Mouse (Mus musculus): ENCODE measurements at regions not wholly inside any gene's neighbourhood (a gene's known extent, or its start where the extent isn't known, plus 50 kb on each side); places are given as distances from the start of the nearest gene placed in this dataset.

DNA sequence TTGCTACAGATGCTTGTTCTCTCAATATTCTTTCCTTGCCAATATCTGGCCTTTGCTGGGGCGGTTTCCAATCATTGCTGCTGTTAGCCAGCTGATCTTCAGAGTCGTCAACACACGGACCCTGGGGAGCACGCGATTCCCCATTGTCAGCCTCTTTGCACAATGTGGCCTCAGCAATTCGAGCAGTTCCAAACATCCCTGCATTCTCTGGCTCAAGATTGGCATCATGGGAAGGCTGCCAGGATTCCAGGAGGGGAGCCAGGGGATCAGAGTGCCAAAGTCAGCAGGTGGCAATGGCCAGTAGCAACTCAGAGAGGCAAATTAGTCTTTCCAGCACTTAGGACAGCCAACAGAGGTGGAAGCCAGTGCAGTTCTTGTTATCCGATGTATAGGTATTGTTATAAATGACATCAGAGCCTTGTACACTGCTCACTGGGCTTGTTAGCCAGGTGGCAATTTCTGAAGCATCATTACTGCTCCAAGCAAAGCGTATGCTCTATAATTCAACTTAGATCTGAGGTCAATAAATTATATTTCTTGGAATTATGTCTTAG is 240.8 kb upstream of the Gk2 start:
- no peaks in the 10 kb centered on the region for H3K36me3 ChIP-seq (ENCODE audit: insufficient read depth, low read length)
- H3K4me1 ChIP-seq (replicated peaks; ENCODE audit: low read depth, low read length) = no peaks in the 10 kb centered on the region
- no peaks in the 10 kb centered on the region for H3K9me3 ChIP-seq (ENCODE audit: low read length)
- H3K4me3 ChIP-seq (replicated peaks; ENCODE audit: low read length) = no peak overlapping the region
- no peaks in the 10 kb centered on the region for H3K27me3 ChIP-seq (ENCODE audit: insufficient read depth, low read length)
- TF ChIP-seq CTCF (conservative IDR thresholded peaks at IDR 0.05; ENCODE audit: low read length) = no peak
- TF ChIP-seq NANOG (IDR thresholded peaks at IDR 0.05; ENCODE audit: borderline replicate concordance, low read length) = no peak
- no peak for TF ChIP-seq POU5F1 (IDR thresholded peaks at IDR 0.05; ENCODE audit: borderline replicate concordance, low read length)

DNA sequence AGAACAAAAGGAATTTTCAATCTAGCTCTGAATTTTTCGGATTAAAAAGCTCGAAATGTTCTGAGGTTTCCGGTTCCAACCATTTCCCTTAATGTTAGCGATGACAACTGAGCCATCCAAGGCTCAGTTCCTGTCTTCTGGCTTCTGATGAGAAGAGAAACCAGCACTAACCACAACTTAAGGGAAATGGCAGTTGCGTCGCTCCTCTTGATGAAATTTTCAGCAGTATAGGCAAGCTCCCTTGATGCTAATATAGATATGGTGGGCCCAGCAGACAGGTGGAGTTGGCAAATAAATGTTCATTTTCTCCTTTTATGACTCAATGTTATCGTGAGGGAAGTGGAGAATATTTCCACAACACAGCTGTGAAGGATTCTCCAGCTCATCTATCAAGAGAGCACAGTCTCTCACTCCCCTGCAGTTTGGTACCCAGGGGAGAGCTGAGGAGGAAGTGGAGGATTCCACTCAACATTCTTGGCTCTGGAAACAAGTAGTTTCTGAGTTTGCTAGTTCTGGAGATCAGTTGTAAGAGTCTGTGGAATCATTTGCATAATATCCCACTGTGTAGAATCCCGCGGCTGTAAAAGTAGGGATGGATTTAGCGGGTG is 236.6 kb upstream of the Gk2 start:
- Histone ChIP-seq H3K27me3 (ENCODE audit: insufficient read depth, low read length) (no peaks in the 10 kb centered on the region), H3K9me3 (ENCODE audit: low read length) (no peaks in the 10 kb centered on the region), H3K36me3 (ENCODE audit: insufficient read depth, low read length) (no peaks in the 10 kb centered on the region), H3K4me3 (replicated peaks; ENCODE audit: low read length) (no peak overlapping the region), H3K4me1 (replicated peaks; ENCODE audit: low read depth, low read length) (no peaks in the 10 kb centered on the region)
- TF ChIP-seq NANOG (IDR thresholded peaks at IDR 0.05; ENCODE audit: borderline replicate concordance, low read length) = no peak
- TF ChIP-seq CTCF (conservative IDR thresholded peaks at IDR 0.05; ENCODE audit: low read length) = no peak
- TF ChIP-seq POU5F1 (IDR thresholded peaks at IDR 0.05; ENCODE audit: borderline replicate concordance, low read length) = no peak

DNA sequence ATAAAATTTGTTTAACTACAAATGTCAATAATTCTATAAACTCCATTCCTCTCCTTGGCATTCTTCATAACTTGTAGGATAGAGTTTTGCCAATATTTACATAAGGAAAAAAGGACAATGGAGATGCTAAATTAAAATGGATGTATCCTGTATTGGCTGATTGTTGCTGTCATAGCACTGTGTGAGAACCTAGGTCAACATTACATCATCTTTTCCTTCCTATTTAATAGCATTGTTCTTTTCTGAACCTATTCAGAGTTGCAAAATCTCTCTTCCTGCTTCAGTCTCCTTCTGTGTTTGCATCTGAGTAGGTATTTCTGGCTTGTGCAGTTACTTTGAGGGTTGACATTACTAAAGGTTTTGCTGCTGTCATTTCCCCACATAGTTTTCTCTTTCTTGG is 228.6 kb upstream of the Gk2 start:
- H3K4me1 ChIP-seq (replicated peaks; ENCODE audit: low read depth, low read length) = no peaks in the 10 kb centered on the region
- H3K36me3 ChIP-seq (ENCODE audit: insufficient read depth, low read length) = no peaks in the 10 kb centered on the region
- no peak overlapping the region for H3K4me3 ChIP-seq (replicated peaks; ENCODE audit: low read length)
- TF ChIP-seq POU5F1 (IDR thresholded peaks at IDR 0.05; ENCODE audit: borderline replicate concordance, low read length) = no peak
- no peak for TF ChIP-seq NANOG (IDR thresholded peaks at IDR 0.05; ENCODE audit: borderline replicate concordance, low read length)
- H3K27me3 ChIP-seq (ENCODE audit: insufficient read depth, low read length) = no peaks in the 10 kb centered on the region
- no peaks in the 10 kb centered on the region for H3K9me3 ChIP-seq (ENCODE audit: low read length)

DNA sequence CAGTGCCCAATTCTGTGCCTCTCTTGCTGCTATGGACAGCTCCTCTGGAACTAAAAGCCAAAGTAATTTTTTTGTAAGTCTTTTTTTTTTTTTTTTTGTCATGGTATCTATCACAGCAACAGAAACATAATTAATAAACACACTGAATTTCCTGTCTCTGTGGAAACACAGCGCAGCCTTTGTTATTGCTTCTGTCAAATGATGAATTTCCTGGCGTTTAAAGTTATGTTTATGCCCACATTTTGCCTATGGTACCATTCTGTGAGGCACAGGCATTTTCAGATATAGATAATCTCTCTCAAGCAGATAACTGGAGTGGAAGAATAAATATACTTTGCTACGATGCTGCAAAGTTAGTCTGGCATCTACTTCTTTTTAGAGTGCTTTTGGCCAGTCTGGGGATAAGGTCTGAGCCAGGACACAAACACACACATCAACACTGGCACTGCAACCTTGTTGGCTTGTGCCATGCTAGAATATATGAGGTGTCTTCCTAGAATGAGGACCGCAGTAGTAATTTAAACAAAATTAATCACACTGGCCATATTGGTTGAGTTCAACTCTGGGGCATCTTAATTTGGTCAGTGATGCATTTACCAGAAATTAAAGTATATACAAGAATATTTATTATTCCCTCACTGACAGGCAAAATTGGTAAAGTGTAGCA is 227.9 kb upstream of the Gk2 start:
- no peaks in the 10 kb centered on the region for H3K4me1 ChIP-seq (replicated peaks; ENCODE audit: low read depth, low read length)
- no peaks in the 10 kb centered on the region for H3K9me3 ChIP-seq (ENCODE audit: low read length)
- H3K27me3 ChIP-seq (ENCODE audit: insufficient read depth, low read length) = no peaks in the 10 kb centered on the region
- H3K36me3 ChIP-seq (ENCODE audit: insufficient read depth, low read length) = no peaks in the 10 kb centered on the region
- H3K4me3 ChIP-seq (replicated peaks; ENCODE audit: low read length) = no peak overlapping the region
- TF ChIP-seq NANOG (IDR thresholded peaks at IDR 0.05; ENCODE audit: borderline replicate concordance, low read length) (no peak), CTCF (conservative IDR thresholded peaks at IDR 0.05; ENCODE audit: low read length) (no peak), POU5F1 (IDR thresholded peaks at IDR 0.05; ENCODE audit: borderline replicate concordance, low read length) (no peak)

DNA sequence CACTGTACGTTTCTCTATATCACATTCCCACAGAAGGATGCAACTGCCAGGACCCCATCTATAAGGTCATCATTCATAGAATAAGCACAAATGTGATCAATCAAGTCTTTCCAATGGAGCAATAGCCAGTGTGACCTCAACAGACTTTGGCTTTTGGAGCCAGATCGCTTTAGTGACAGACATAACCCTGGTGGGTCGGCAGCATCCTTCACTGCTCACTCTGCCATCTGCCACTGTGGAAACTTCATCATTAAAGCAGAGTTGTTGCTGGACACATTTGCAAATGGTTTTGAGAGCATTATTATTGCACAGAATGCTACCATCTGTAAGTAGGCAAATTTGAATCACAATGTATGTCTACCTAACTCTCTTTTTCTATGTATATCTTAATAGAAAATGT is 212.9 kb upstream of the Gk2 start:
- Histone ChIP-seq H3K27me3 (ENCODE audit: insufficient read depth, low read length) (no peaks in the 10 kb centered on the region), H3K4me1 (replicated peaks; ENCODE audit: low read depth, low read length) (no peaks in the 10 kb centered on the region), H3K36me3 (ENCODE audit: insufficient read depth, low read length) (no peaks in the 10 kb centered on the region), H3K9me3 (ENCODE audit: low read length) (no peaks in the 10 kb centered on the region), H3K4me3 (replicated peaks; ENCODE audit: low read length) (no peak overlapping the region)
- TF ChIP-seq POU5F1 (IDR thresholded peaks at IDR 0.05; ENCODE audit: borderline replicate concordance, low read length) (no peak), CTCF (conservative IDR thresholded peaks at IDR 0.05; ENCODE audit: low read length) (no peak), NANOG (IDR thresholded peaks at IDR 0.05; ENCODE audit: borderline replicate concordance, low read length) (no peak)

DNA sequence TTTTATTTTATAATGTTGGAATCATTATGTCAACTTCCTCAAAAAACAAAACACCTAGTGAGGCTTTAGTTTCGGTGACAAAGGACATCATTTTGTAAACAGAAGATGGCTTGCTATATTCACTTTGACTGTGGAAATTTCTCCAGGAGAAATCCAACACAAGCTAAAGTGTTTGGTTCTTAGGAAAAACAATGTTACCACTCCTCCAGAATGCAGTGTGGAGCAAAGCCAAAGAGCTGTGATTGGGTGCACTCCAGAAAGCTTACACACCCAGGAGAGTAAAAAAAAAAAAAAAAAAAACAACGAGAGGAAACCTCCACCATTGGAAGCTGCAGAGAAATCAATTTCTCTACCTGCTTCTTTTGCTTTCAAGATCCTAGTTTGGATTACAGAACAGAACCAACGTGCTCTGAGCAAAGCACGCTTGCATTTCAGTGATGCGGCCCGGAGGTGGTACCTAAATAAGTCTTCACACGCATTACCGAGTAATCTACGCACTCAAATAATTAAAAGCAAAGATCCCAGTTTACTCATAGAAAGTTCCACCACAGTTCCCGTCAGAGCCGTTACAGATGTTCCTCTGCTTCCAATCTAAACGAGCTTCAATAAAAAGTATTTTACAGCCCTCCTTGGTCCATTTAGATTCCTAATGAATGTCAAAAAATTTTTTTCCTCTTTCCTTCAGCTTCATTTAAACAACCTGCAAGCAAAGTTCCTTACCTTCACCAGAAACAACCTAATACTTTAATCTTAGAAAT is 199.5 kb upstream of the Gk2 start:
- H3K4me1 ChIP-seq (replicated peaks; ENCODE audit: low read depth, low read length) = no peaks in the 10 kb centered on the region
- H3K27me3 ChIP-seq (ENCODE audit: insufficient read depth, low read length) = no peaks in the 10 kb centered on the region
- H3K36me3 ChIP-seq (ENCODE audit: insufficient read depth, low read length) = no peaks in the 10 kb centered on the region
- H3K9me3 ChIP-seq (ENCODE audit: low read length) = no peaks in the 10 kb centered on the region
- no peak overlapping the region for H3K4me3 ChIP-seq (replicated peaks; ENCODE audit: low read length)
- TF ChIP-seq NANOG (IDR thresholded peaks at IDR 0.05; ENCODE audit: borderline replicate concordance, low read length) (no peak), CTCF (conservative IDR thresholded peaks at IDR 0.05; ENCODE audit: low read length) (no peak), POU5F1 (IDR thresholded peaks at IDR 0.05; ENCODE audit: borderline replicate concordance, low read length) (no peak)

DNA sequence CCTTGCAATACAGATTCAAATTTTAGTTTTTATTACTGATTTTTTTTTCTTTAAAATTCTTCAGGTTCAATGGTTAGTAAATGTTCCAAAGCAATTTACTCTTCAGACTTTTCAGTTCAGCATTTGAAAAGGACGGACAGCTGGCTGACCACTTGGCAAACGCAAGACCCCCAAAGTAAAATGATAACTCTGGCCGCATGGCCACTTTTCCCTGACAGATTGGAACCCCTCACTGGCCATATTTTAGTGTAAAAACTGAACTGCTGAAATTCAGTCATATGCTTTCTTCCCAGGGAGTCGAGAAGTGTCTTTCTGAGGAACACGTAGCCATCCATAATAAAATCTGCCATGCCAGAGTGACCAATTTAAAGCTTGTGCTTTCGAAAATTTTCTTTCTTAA is 198.4 kb upstream of the Gk2 start:
- Histone ChIP-seq H3K4me1 (replicated peaks; ENCODE audit: low read depth, low read length) (no peaks in the 10 kb centered on the region), H3K27me3 (ENCODE audit: insufficient read depth, low read length) (no peaks in the 10 kb centered on the region), H3K9me3 (ENCODE audit: low read length) (no peaks in the 10 kb centered on the region), H3K4me3 (replicated peaks; ENCODE audit: low read length) (no peak overlapping the region), H3K36me3 (ENCODE audit: insufficient read depth, low read length) (no peaks in the 10 kb centered on the region)
- TF ChIP-seq NANOG (IDR thresholded peaks at IDR 0.05; ENCODE audit: borderline replicate concordance, low read length) (no peak), POU5F1 (IDR thresholded peaks at IDR 0.05; ENCODE audit: borderline replicate concordance, low read length) (no peak), CTCF (conservative IDR thresholded peaks at IDR 0.05; ENCODE audit: low read length) (no peak)

DNA sequence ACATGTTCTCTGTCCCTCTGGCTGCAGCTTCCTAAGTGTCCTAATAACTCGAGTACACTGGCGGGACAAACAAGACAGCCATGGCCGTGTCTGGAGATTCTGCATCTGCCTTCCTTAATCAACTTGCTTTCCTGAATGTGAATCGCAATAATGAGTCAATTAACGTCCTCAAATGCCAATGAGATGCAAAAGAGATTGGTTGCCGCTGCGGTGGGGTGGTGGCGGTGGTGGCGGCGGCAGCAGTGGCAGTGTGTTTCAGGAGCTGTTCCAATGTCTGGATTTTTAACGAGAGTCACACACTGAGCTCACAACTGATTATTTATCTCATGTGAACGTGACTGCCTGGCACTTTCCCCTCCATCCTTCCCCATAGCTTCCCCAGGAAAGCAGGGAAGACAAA is 197.6 kb upstream of the Gk2 start:
- no peak for TF ChIP-seq POU5F1 (IDR thresholded peaks at IDR 0.05; ENCODE audit: borderline replicate concordance, low read length)
- no peak for TF ChIP-seq CTCF (conservative IDR thresholded peaks at IDR 0.05; ENCODE audit: low read length)
- TF ChIP-seq NANOG (IDR thresholded peaks at IDR 0.05; ENCODE audit: borderline replicate concordance, low read length) = no peak
- H3K36me3 ChIP-seq (ENCODE audit: insufficient read depth, low read length) = no peaks in the 10 kb centered on the region
- H3K27me3 ChIP-seq (ENCODE audit: insufficient read depth, low read length) = no peaks in the 10 kb centered on the region
- H3K9me3 ChIP-seq (ENCODE audit: low read length) = no peaks in the 10 kb centered on the region
- no peaks in the 10 kb centered on the region for H3K4me1 ChIP-seq (replicated peaks; ENCODE audit: low read depth, low read length)
- no peak overlapping the region for H3K4me3 ChIP-seq (replicated peaks; ENCODE audit: low read length)
